Mouse (Mus musculus): ENCODE data around the gene Cebpb. TPM values are rescaled to one million over a fixed set of nuclear protein-coding genes. Genes with fewer than 3 reads are reported as not detected.

Cebpb gene
- polyA plus RNA-seq, 1 experiment from 2014 or later: 108 TPM

- Histone ChIP-seq H3K27me3 (replicated peaks; ENCODE audit: insufficient read depth, low read length) (no peaks in the 10 kb centered on the region), H3K36me3 (ENCODE audit: insufficient read depth, low read length) (0 out of 2 replicates have a peak, but pooled peaks cover 4% of the 10 kb centered on the region), H3K4me3 (ENCODE audit: low read depth, low read length) (no peak overlapping the region), H3K4me1 (ENCODE audit: insufficient read depth, low read depth, low read length) (no peaks in the 10 kb centered on the region), H3K27ac (ENCODE audit: low read length) (no peak overlapping the region), H3K4me2 (replicated peaks; ENCODE audit: low read depth, low read length) (no peak overlapping the region), H3K9ac (replicated peaks; ENCODE audit: low read depth) (no peak overlapping the region), H3K9me3 (ENCODE audit: low read length) (no peaks in the 10 kb centered on the region)
- WGBS: 74% methylated on average over 12 of the region's 12 CpGs
- TF ChIP-seq EP300 (IDR thresholded peaks at IDR 0.05) (no peak), CTCF (IDR thresholded peaks at IDR 0.05) (no peak)
- DNase-seq (ENCODE audit: low spot score) (peak; percentile 59), ATAC-seq (peak; percentile 36)
These were observed 39.3 kb upstream of the Cebpb start for GRCm38 (mm10) chr2:167649290-167650032.

- Histone ChIP-seq H3K36me3 (ENCODE audit: insufficient read depth, low read length) (0 out of 2 replicates have a peak, but pooled peaks cover 4% of the 10 kb centered on the region), H3K4me2 (replicated peaks; ENCODE audit: low read depth, low read length) (no peak overlapping the region), H3K27me3 (replicated peaks; ENCODE audit: insufficient read depth, low read length) (no peaks in the 10 kb centered on the region), H3K4me1 (ENCODE audit: insufficient read depth, low read depth, low read length) (no peaks in the 10 kb centered on the region), H3K9ac (replicated peaks; ENCODE audit: low read depth) (no peak overlapping the region), H3K9me3 (ENCODE audit: low read length) (no peaks in the 10 kb centered on the region), H3K4me3 (ENCODE audit: low read depth, low read length) (no peak overlapping the region), H3K27ac (ENCODE audit: low read length) (no peak overlapping the region)
- 86% methylated on average over 9 of the region's 9 CpGs for WGBS
- TF ChIP-seq CTCF (IDR thresholded peaks at IDR 0.05): no peak
- TF ChIP-seq EP300 (IDR thresholded peaks at IDR 0.05): no peak
- no peak for DNase-seq (ENCODE audit: low spot score)
- ATAC-seq: no peak
These were observed 37.1 kb upstream of the Cebpb start for GRCm38 (mm10) chr2:167651622-167652021.

DNA sequence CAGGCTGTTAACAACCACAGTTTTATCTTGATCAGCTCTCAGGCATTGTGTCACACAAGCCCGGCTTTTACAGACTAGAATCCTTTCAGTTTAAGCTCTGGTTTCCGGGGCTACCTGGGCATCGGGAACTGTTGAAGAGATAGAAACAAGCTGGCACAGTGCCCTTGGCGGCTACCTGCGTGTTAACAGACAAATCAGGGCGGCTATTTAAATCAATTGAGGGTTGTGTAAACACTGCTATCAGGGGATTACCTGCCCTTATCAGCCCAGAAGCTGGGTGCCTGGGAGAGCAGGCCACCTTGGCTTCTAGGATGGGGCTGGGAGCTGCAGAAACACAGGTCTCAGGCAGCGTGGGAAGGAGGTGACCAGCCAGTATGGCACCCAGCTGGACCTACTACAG is 36.0 kb upstream of the Cebpb start:
- ATAC-seq: no peak
- 0 out of 2 replicates have a peak, but pooled peaks cover 4% of the 10 kb centered on the region for H3K36me3 ChIP-seq (ENCODE audit: insufficient read depth, low read length)
- H3K9me3 ChIP-seq (ENCODE audit: low read length): no peaks in the 10 kb centered on the region
- no peak for TF ChIP-seq EP300 (IDR thresholded peaks at IDR 0.05)
- no peak for TF ChIP-seq CTCF (IDR thresholded peaks at IDR 0.05)
- no peak for DNase-seq (ENCODE audit: low spot score)
- no peak overlapping the region for H3K27ac ChIP-seq (ENCODE audit: low read length)
- no peak overlapping the region for H3K9ac ChIP-seq (replicated peaks; ENCODE audit: low read depth)
- WGBS: 48% methylated on average over 7 of the region's 7 CpGs
- no peaks in the 10 kb centered on the region for H3K27me3 ChIP-seq (replicated peaks; ENCODE audit: insufficient read depth, low read length)
- no peak overlapping the region for H3K4me3 ChIP-seq (ENCODE audit: low read depth, low read length)
- no peaks in the 10 kb centered on the region for H3K4me1 ChIP-seq (ENCODE audit: insufficient read depth, low read depth, low read length)
- no peak overlapping the region for H3K4me2 ChIP-seq (replicated peaks; ENCODE audit: low read depth, low read length)

DNA sequence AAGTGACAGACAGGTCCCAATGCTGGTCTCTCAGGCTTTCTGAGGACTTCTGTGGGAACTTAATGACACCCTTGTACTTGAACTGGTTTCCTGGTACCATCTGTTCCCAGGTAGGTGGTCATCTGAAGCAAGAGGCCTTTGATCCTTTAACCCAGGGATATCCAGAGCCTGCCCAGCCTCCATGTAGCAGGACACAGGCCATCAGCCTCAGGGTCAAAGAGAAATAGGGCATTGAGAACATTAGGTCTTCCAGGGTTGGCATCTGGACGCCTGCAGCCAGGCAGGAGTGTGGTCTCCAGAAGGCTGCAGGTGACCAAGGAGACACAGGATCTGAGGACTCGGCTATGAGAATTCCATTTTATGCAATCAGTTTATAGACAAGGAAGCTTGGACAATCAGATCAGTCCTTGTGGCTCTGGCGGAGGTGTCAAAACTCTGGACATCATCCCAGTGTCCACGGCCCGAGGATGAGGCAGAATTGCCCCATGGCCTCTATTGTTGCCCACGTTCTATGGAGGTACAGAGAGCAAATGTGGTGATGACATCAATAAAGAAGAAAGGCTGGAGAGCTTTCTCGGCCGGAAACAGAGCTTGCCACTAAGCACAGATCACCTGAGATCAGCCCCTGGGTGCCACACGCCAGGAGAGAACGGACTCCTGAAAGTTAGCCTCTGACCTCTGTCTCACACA is 33.7 kb upstream of the Cebpb start:
- Histone ChIP-seq H3K4me2 (replicated peaks; ENCODE audit: low read depth, low read length) (no peak overlapping the region), H3K4me1 (ENCODE audit: insufficient read depth, low read depth, low read length) (peaks cover 17% of the 10 kb centered on the region), H3K36me3 (ENCODE audit: insufficient read depth, low read length) (0 out of 2 replicates have a peak, but pooled peaks cover 4% of the 10 kb centered on the region), H3K9me3 (ENCODE audit: low read length) (no peaks in the 10 kb centered on the region), H3K27ac (ENCODE audit: low read length) (no peak overlapping the region), H3K9ac (replicated peaks; ENCODE audit: low read depth) (no peak overlapping the region), H3K27me3 (replicated peaks; ENCODE audit: insufficient read depth, low read length) (no peaks in the 10 kb centered on the region), H3K4me3 (ENCODE audit: low read depth, low read length) (no peak overlapping the region)
- TF ChIP-seq EP300 (IDR thresholded peaks at IDR 0.05) (no peak), CTCF (IDR thresholded peaks at IDR 0.05) (no peak)
- DNase-seq (ENCODE audit: low spot score) (no peak), ATAC-seq (no peak)
- WGBS: 89% methylated on average over 10 of the region's 10 CpGs

GRCm38 (mm10) chr2:167656629-167657478 is 31.9 kb upstream of the Cebpb start:
- Histone ChIP-seq H3K27me3 (replicated peaks; ENCODE audit: insufficient read depth, low read length) (no peaks in the 10 kb centered on the region), H3K36me3 (ENCODE audit: insufficient read depth, low read length) (0 out of 2 replicates have a peak, but pooled peaks cover 4% of the 10 kb centered on the region), H3K4me2 (replicated peaks; ENCODE audit: low read depth, low read length) (no peak overlapping the region), H3K9me3 (ENCODE audit: low read length) (no peaks in the 10 kb centered on the region), H3K4me3 (ENCODE audit: low read depth, low read length) (no peak overlapping the region), H3K9ac (replicated peaks; ENCODE audit: low read depth) (0 out of 2 replicates have a peak overlapping the region, but pooled peaks have one; percentile 16), H3K4me1 (ENCODE audit: insufficient read depth, low read depth, low read length) (peaks cover 27% of the 10 kb centered on the region), H3K27ac (ENCODE audit: low read length) (peak overlapping the region; percentile 63)
- DNase-seq (ENCODE audit: low spot score): peak; percentile 58
- WGBS: 78% methylated on average over 16 of the region's 16 CpGs
- ATAC-seq: no peak
- TF ChIP-seq CTCF (IDR thresholded peaks at IDR 0.05): no peak
- no peak for TF ChIP-seq EP300 (IDR thresholded peaks at IDR 0.05)

DNA sequence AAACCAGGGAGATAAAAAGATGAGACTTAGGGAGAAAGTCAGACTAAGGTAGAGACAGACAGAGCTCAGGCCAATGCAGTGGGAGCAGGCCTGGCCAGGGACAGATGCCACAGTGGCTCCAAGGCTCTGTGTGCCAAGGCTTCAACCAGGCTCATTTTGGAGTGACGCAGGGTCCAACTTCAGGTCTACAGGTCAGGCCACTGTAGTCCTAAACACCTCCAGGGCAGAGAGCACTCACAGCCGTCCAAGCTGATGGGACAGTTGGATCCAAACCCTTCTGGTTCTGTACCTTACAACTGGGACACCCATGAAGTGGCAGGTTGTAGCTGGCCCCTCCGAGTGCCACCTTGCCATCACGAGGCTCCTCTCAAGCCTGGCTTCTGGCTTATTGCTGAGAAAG is 30.7 kb upstream of the Cebpb start:
- no peak overlapping the region for H3K27ac ChIP-seq (ENCODE audit: low read length)
- no peaks in the 10 kb centered on the region for H3K9me3 ChIP-seq (ENCODE audit: low read length)
- no peaks in the 10 kb centered on the region for H3K27me3 ChIP-seq (replicated peaks; ENCODE audit: insufficient read depth, low read length)
- no peak for ATAC-seq
- TF ChIP-seq CTCF (IDR thresholded peaks at IDR 0.05): no peak
- TF ChIP-seq EP300 (IDR thresholded peaks at IDR 0.05): no peak
- H3K4me2 ChIP-seq (replicated peaks; ENCODE audit: low read depth, low read length): 0 out of 2 replicates have a peak overlapping the region, but pooled peaks have one; percentile 86
- no peak for DNase-seq (ENCODE audit: low spot score)
- 0 out of 2 replicates have a peak, but pooled peaks cover 4% of the 10 kb centered on the region for H3K36me3 ChIP-seq (ENCODE audit: insufficient read depth, low read length)
- WGBS: 80% methylated on average over 4 of the region's 4 CpGs
- no peak overlapping the region for H3K4me3 ChIP-seq (ENCODE audit: low read depth, low read length)
- peaks cover 30% of the 10 kb centered on the region for H3K4me1 ChIP-seq (ENCODE audit: insufficient read depth, low read depth, low read length)
- H3K9ac ChIP-seq (replicated peaks; ENCODE audit: low read depth): no peak overlapping the region

Measured in lung, postnatal 0 days (tissue).